Mouse (Mus musculus) MEL-GATA-1-ER (cell line): Measurements from ENCODE around the gene Pgm2l1.

ENCODE experiments used
- DNase-seq: peaks from one replicate; pipeline ENCODE4 v3.0.0-alpha.2; 2012; ENCODE audit warnings: low read depth; ENCODE audit errors: extremely low read depth

Gene Pgm2l1

DNA sequence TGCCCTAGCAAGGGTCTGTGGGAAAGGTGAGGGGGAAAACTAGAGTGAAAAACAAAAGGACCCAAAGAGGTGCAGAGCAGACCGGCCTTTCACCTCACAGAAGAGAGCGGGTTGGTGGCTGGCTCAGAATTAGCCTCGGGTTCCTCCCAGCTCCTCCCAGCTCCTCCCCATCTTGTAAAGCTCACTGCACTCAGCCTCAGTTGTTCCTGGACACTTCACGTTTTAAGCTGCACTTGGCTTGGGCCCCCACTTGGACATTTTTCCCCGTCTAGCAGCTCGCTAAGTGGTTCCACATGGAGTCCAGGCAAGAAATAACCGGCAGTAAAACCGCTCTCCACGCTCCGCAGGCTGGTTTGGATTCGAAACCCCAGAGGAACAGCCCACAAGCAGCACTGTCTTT is 61.4 kb downstream of the Pgm2l1 start:
- no peak for DNase-seq

DNA sequence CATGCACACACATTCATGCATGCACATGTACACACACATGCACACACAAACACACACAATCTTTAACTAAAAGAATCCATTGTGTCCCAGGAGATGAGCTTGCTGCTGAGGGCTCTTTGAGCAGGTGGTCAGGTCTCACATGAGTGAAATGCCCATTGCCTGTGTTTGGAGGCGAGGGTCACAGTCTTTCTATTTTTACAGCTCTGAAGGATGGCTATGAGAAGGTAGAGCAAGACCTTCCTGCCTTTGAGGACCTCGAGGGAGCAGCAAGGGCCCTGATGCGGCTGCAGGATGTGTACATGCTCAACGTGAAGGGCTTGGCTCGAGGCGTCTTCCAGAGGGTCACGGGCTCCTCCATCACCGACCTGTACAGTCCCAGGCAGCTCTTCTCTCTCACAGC is 66.4 kb downstream of the Pgm2l1 start:
- no peak for DNase-seq

DNA sequence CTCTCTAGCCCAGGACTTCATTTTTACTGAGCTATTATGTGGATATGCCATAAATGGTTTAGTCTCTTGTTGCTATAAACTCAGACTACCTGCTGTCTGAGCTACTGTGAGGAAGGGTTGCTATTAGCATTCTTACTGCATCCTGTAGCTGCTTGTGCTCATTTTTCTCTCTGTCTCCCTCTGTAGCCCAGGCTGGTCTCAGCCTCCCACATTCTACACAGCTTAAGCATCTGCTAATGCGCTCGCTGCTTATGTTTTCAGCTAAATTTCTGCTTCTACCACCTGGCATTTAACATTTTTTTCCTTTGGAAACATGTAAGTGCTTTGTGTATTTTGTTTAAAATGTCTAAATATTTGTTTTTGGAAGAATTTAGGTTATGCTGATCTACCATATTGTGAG is 68.6 kb downstream of the Pgm2l1 start:
- DNase-seq = no peak

DNA sequence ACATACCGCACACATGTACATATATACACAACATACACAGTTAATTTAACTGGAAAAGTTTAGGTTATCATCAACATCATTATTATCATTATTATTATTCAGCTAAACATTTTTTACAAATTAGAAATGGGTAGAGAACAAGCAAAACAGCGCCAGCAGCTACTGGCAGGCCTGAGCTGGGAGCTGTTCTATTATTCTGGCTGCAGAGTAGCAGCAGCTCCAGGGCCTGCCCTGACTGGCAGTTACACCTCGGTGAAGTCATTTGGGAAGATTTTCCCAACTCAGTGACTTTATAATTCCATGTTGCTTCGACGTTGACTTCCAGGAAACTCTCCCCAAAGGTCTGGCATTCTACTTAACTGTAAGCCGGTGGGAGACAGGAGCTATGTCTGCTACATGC is 69.5 kb downstream of the Pgm2l1 start:
- no peak for DNase-seq

DNA sequence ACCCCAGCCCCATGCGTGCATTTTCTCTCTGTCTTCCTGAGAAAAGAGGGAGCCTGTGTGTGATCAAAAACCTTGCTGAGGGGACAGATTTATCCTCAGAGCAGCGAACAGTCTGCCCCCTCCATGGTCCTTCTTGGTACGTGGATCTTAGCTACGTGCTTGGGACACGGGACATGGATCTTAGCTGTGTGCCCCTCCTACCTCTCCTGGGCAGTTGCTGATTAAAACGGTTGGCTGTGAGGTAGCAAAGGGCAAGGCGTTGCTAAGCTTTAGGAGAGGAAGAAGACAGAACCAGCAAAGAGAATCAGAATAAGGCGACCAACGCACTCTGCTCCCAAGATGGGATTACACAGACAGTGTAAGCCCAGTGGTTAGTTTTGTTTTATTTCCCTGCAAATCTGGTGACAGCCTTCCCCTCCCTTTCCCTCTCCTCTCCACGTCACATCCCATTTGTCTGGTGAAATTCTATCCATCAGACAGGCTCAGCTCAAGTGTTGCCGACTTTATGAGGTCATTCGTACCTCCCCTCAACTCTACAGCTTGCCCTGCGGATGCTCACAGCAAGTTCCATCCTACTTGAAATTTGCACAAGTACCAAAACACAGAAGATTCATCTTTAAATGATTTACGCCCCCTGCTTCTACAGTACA is 71.8 kb downstream of the Pgm2l1 start:
- DNase-seq = no peak

DNA sequence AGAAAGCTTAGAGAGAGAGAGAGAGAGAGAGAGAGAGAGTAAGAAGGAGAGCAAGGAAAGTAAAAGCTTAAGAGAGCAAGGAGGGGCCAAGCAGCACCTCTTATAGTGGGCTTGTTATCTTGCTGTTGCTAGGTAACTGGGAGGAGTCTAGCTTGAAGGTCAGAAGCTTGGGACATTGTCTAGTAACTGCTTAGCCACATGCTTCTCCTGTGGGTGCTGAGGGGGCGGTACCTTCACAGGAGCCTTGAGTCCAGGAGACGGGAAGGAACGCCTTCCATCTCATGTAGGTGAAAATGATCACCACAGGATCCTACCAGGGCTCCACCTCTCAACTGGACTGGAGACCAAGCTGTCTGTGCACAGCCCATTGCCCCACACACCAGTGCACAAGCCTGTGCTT is 74.2 kb downstream of the Pgm2l1 start:
- DNase-seq = no peak

DNA sequence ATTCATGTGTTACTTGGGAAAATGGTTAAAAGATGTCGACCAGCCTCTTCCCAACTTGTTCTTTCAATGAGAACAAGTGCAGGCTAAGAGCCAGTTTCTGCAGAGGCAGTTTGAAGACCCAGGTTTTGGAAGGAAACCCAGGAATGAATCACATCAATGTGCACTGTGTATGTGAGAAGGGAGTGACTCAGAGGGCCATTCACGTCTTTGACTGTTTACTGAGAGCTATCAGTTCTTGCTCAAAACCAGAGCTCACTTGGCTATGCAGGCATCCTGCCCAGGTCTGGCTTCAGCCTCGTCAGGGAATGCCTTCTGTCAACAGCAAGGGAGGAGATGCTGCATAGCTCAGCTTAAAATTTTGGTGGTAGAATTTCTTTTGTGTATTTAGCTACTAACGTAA is 75.1 kb downstream of the Pgm2l1 start:
- no peak for DNase-seq

DNA sequence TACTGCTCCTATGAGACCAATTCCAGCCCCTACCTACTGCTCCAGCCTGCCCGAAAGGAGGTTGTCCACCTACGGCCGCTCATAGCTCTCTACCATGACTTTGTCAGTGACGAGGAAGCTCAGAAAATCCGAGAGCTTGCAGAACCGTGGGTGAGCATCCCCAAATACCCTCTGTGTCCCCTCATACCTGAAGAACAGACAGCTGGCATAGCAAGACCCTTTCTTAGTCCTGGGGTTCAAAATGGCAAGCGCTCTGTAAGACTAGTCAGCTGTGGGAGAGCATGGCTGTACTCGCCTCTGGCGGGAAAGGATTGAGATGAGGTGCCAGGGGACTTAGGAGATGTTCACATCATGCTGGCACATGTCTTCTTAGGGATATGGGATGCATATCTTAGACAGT is 78.7 kb downstream of the Pgm2l1 start:
- DNase-seq = no peak

DNA sequence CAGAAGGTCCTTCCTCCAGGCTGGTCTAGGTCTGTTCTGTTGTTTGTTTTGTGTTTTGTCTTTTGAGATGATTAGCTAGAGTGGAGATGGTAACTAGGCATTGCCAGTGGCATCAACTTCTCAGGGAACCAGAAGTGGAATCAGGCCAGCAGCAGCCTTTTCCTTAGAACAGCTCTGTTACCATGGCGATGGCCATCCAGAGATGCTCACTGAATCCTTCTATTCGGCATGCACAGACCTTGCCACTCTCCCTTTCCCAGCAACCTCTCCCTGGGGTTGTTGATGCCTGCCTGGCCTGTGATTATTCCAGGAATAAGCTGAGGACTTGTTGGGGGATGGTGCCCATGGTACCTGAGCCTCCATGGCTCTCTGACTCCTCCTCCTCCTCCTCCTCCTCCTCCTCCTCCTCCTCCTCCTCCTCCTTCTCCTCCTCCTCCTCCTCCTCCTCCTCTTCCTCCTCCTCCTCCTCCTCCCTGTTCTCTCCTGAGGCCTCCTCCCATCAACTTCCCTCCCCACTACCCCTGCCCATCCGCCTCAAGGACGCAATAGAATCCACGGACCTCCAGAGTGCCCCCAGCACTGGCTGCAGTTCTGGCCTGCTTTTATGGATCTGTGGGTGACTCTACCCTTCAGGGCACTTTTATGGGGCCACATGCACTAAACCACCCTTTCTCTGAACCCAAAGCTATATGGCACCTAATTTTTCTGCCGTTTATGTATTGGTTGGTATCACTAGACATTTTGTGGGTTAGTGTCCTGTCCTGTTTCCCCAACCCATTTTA is 80.9 kb downstream of the Pgm2l1 start:
- no peak for DNase-seq

DNA sequence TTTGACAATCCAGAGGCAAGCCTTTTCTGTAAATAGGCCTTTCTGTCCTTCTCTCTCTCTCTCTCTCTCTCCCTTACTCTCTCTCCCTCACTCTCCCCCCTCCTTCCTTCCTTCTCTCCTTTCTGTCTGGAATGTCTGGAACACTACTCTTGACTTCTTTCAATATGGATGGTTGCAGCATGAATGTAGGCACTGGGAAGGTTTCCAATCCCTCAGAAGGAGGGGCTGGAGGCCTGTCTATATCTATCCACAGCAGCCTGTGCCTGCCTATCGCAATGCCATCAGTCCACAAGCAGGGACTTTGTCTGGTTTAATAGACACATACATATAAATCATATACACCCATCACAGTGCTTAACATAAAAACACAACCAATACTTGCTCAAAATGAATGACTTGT is 82.0 kb downstream of the Pgm2l1 start:
- no peak for DNase-seq

DNA sequence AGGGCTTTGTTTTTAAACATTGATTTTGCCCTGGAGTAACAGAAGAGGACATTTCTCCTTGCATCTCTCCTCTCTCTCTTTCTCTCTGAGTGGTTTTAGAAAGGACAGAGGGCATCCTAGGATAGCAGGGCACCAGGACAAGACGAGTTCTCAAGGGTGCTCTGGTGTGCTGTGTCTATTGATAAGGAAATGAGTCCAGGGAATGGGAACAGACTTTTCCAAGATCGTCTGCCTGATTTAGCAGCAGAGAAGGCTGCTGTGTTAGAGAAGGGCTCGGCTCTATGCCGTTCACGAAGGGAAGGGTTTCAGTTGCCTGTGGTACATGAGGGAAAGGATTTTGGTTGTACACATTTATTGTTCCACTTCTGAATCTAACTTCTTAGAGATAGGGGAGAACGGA is 82.5 kb downstream of the Pgm2l1 start:
- DNase-seq = no peak

DNA sequence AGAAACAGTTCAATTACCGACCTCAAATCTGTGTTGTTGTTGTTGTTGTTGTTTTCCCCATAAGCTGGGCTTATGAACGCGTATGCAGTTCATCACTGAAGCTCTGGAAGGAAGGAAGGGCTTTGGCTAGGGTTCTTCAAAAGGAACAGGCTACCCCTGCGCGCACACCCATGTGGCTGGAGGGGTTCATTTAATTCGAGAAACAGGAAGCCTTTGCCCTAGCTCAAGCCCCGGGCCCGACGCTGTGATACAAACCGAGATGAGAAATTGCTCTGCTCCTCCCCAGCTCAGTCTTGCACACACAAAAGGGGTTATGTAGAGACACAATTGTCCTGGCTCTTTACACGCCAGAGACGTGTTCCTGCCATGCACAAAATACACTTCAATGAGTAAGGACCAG is 83.1 kb downstream of the Pgm2l1 start:
- DNase-seq = no peak

DNA sequence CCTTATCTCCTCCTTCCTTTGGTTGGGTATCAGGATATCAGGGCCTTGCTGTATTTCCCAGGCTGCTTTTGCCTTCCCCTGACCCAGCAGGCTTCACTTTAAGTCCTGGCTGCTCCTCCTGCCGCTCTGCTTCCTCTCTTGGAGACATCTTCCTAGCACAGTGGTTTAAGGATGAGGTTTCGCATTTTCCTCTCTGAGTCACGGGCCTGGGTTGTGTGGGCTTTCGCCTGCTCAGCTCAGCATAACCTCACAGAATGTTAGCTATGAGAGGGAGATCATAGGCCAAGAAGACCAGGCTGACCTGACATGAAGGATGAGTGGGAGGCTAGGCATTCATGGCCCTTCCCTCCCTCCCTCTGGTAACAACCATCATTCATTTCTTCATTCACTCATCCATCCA is 85.5 kb downstream of the Pgm2l1 start:
- no peak for DNase-seq

DNA sequence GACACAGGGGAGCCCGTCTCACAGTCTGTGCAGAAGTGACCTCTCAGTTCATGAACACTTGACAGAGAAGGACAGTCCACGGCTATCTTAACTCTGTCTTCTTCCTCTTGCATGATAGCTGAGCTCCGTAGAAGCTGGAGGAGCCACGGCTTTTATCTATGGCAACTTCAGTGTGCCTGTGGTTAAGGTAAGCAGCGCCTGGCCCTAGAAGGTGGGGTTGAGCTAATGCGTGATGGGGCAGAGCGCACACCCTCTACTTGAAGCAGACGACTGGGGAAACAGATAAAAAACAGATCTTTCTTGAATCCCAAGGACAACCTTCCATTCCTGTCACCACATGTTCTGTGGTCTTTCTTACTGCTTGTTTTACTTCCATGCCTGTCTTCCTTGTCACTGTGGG is 89.7 kb downstream of the Pgm2l1 start:
- DNase-seq = no peak

DNA sequence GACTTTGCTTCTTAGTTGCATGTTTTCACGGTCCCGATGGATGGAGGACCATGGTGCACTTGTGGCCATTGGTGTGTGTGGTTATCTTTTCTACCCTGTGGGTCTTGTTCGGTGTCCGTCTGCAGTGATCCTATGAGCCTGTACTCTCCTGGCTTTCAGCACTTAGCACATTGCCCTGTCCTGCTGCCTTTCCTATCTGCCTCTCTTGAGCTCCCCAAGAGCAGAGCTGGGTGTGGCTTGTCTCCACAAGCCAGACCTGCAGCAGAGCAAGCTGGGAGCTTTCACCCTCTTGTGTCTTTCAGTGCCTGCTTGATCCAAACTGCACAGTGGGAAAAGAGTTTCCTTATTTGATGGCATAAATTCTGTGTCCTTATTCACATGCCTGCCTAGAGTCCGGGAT is 90.3 kb downstream of the Pgm2l1 start:
- no peak for DNase-seq

DNA sequence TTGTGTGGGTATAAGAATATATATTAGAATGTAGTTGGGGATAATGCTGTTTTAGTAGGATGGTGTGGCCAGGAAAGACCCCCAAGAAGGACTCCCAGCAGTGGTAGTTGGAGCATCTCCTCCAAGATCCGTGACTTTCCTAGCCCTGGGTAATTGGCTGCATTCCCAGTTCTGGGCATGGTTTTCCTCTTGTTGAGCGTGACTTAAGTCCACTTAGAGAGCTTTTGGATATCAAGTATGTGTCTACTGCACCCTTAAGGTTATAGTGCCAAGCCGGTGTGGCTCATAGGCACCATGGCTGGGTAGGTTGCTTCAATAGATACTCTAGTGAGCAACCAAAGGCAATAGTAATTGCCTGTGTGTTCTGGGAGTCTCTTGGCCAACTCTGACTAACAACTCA is 96.5 kb downstream of the Pgm2l1 start:
- no peak for DNase-seq

DNA sequence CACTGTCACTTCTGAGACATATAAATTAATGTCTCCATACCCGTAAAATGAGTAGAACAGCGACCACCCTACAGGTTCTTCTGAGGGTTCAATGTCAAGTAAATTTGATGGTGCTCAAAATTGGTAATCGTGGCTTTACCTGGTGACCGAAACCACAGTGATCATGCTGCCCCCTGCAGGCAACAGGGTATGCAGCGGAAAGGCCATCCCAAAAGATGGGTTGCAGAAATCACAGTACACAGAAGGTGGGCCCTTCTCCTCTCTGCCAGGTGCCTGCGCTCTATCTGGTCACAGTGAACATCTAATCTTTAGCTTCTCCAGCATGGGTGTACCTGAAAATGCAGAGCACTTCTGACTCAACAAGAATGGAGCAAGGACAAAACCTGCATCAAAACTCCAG is 98.3 kb downstream of the Pgm2l1 start:
- no peak for DNase-seq

DNA sequence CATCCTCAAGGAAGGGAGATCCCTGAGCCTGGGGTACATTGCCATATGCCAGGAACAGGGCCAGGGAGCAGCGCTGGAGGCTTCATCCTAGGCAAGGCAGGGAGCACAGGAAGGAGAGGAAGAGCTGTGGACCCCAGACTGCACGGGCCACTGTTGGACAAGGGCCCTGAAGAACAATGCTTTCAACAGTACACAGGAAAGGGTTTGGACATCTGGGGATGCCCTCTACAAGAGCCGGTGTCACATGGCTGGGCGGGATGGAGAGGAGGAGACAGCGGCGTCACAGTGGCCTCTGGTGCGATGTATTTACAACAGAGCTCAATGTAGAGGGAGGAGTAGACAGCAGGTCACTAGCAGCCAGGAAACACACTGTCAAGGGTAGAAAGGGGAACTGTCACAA is 100.3 kb downstream of the Pgm2l1 start:
- no peak for DNase-seq
